Mouse (Mus musculus): Measurements from ENCODE around the gene Ctdspl.

- no peak for TF ChIP-seq CTCF (IDR thresholded peaks at IDR 0.05; ENCODE audit: extremely low read depth, insufficient read length, insufficient replicate concordance, low read depth, low read length)
- TF ChIP-seq POLR2A (IDR thresholded peaks at IDR 0.05; ENCODE audit: low read depth, low read length): no peak
Observed at GRCm38 (mm10) chr9:119034676-119035665, 108.7 kb downstream of the Ctdspl start.

All from small intestine, adult 2 months (tissue).